Mouse (Mus musculus) activated CD4-positive, CD25-positive, alpha-beta regulatory T cell (primary cell): ENCODE results near the gene Tasp1. TPM values are rescaled to one million over a fixed set of nuclear protein-coding genes. Genes with fewer than 3 reads are reported as not detected.

Source experiments
- polyA plus RNA-seq, 2 experiments: library from polyadenylated mRNA; unstranded; fragments of 100-300 nt; shearing (Covaris generic); gene quantifications; one replicate each; pipeline ENCODE4 v1.2.1; 2017

Tasp1 gene
- polyA plus RNA-seq, result 100 to 1,000 TPM in 1 of 2 experiments, 10 to 100 TPM in 1; 84.0 to 103 TPM

GRCm38 (mm10) chr2:140066353-140067314, at the start of gene Tasp1:
Gene Tasp1, minus strand, starts transcription at chr2:140066805.

Other genes starting within 250 kb of the Tasp1 start
- not detected for gene Gm17374, start 85.2 kb upstream of the Tasp1 start, polyA plus RNA-seq
- 10 to 100 TPM; 16.0 to 24.6 TPM for gene Esf1, start 103.8 kb upstream of the Tasp1 start, polyA plus RNA-seq
- 10 to 100 TPM; 16.9 to 17.9 TPM for gene Ndufaf5, start 103.8 kb upstream of the Tasp1 start, polyA plus RNA-seq